10 mouse cellular contexts compared by ENCODE assay signal in genomic region chr15:12550376-12550775, GRCm38 (mm10).
DNase-seq lines count a peak whose midpoint lies in the region; ATAC-seq and TF ChIP-seq lines count a peak whose summit lies in the region.
"Had no signal": no experiment of that assay in that cellular context is flagged by ENCODE, and none has a peak within 500 bp of the region (broad histone marks: within the 10 kb centered on the region; RNA-seq: fewer than 3 reads in every experiment).

No protein-coding gene starts in this region.

- DNase-seq in midbrain, embryonic 14.5 days: no peak
- DNase-seq in midbrain, postnatal 0 days (ENCODE audit: low spot score): no peak
- no peak for DNase-seq in kidney, postnatal 0 days (ENCODE audit: low spot score)
- peak; percentile 21 for DNase-seq in stomach, postnatal 0 days (ENCODE audit: low spot score)
- no peak for DNase-seq in retina, embryonic 14.5 days (ENCODE audit: low spot score)
- DNase-seq: right cerebral cortex, postnatal 4 days had no signal

- peaks cover 20% of the 10 kb centered on the region for H3K4me1 ChIP-seq in midbrain, embryonic 14.5 days (ENCODE audit: control insufficient read depth, insufficient read depth, low read length)
- H3K4me1 ChIP-seq in midbrain, postnatal 0 days (ENCODE audit: insufficient read depth, low read length): peaks cover 4% of the 10 kb centered on the region; the same call in 1 of the 2 replicates
- peaks cover 46% of the 10 kb centered on the region for H3K4me1 ChIP-seq in heart, embryonic 12.5 days (replicated peaks)
- peaks cover 25% of the 10 kb centered on the region for H3K4me1 ChIP-seq in kidney, postnatal 0 days (replicated peaks; ENCODE audit: insufficient read depth, low read length)
- H3K4me1 ChIP-seq in stomach, postnatal 0 days (replicated peaks; ENCODE audit: control insufficient read depth, insufficient read depth): no peaks in the 10 kb centered on the region; the same call in 1 of the 2 replicates

- no peak overlapping the region for H3K27ac ChIP-seq in midbrain, embryonic 14.5 days (replicated peaks; ENCODE audit: low read depth, low read length)
- H3K27ac ChIP-seq in midbrain, postnatal 0 days (ENCODE audit: low read depth, low read length): no peak overlapping the region
- no peak overlapping the region for H3K27ac ChIP-seq in heart, embryonic 12.5 days (ENCODE audit: poor library complexity, severe bottlenecking)
- H3K27ac ChIP-seq in kidney, postnatal 0 days: peak overlapping the region; percentile 68; the same call in 1 of the 2 replicates
- H3K27ac ChIP-seq in stomach, postnatal 0 days (replicated peaks): peak overlapping the region; percentile 77
- H3K27ac ChIP-seq: liver, embryonic 15.5 days had no signal

- H3K27me3 ChIP-seq in midbrain, embryonic 14.5 days (ENCODE audit: control insufficient read depth, insufficient read depth, low read length): no peaks in the 10 kb centered on the region
- H3K27me3 ChIP-seq in midbrain, postnatal 0 days (ENCODE audit: insufficient read depth, low read length): no peaks in the 10 kb centered on the region
- no peaks in the 10 kb centered on the region for H3K27me3 ChIP-seq in heart, embryonic 12.5 days (replicated peaks)
- H3K27me3 ChIP-seq in kidney, postnatal 0 days (ENCODE audit: insufficient read depth, low read length): no peaks in the 10 kb centered on the region
- H3K27me3 ChIP-seq in stomach, postnatal 0 days (ENCODE audit: control insufficient read depth, insufficient read depth, low read length): no peaks in the 10 kb centered on the region

- peak overlapping the region; percentile 81; the same call in 1 of the 2 replicates for H3K4me2 ChIP-seq in midbrain, embryonic 14.5 days (ENCODE audit: low read length)
- H3K4me2 ChIP-seq in midbrain, postnatal 0 days (ENCODE audit: low read depth, low read length, poor library complexity, severe bottlenecking): no peak overlapping the region; the same call in 1 of the 2 replicates
- H3K4me2 ChIP-seq in heart, embryonic 12.5 days: peak overlapping the region; percentile 97
- peak overlapping the region; percentile 79 for H3K4me2 ChIP-seq in kidney, postnatal 0 days (ENCODE audit: low read length)
- peak overlapping the region; percentile 96 for H3K4me2 ChIP-seq in stomach, postnatal 0 days (replicated peaks; ENCODE audit: low read depth)

- no peak overlapping the region for H3K9ac ChIP-seq in midbrain, embryonic 14.5 days (replicated peaks; ENCODE audit: low read length)
- H3K9ac ChIP-seq in midbrain, postnatal 0 days (replicated peaks; ENCODE audit: low read length, poor library complexity, severe bottlenecking): no peak overlapping the region
- no peak overlapping the region for H3K9ac ChIP-seq in heart, embryonic 12.5 days
- no peak overlapping the region for H3K9ac ChIP-seq in kidney, postnatal 0 days (ENCODE audit: low read depth, low read length)
- no peak overlapping the region for H3K9ac ChIP-seq in stomach, postnatal 0 days (ENCODE audit: low read length)
- H3K9ac ChIP-seq: liver, embryonic 15.5 days had no signal

- no peaks in the 10 kb centered on the region for H3K36me3 ChIP-seq in midbrain, embryonic 14.5 days (ENCODE audit: control insufficient read depth, insufficient read depth, low read length)
- H3K36me3 ChIP-seq in midbrain, postnatal 0 days (ENCODE audit: insufficient read depth, low read length): no peaks in the 10 kb centered on the region
- no peaks in the 10 kb centered on the region for H3K36me3 ChIP-seq in heart, embryonic 12.5 days
- no peaks in the 10 kb centered on the region for H3K36me3 ChIP-seq in kidney, postnatal 0 days (ENCODE audit: insufficient read depth, low read length)
- H3K36me3 ChIP-seq in stomach, postnatal 0 days (ENCODE audit: control insufficient read depth, insufficient read depth, low read length): no peaks in the 10 kb centered on the region
- H3K36me3 ChIP-seq: liver, embryonic 15.5 days had no signal

- no peaks in the 10 kb centered on the region for H3K9me3 ChIP-seq in midbrain, embryonic 14.5 days (ENCODE audit: control insufficient read depth, low read length)
- no peaks in the 10 kb centered on the region for H3K9me3 ChIP-seq in midbrain, postnatal 0 days (ENCODE audit: low read length)
- H3K9me3 ChIP-seq in heart, embryonic 12.5 days (replicated peaks): no peaks in the 10 kb centered on the region
- no peaks in the 10 kb centered on the region for H3K9me3 ChIP-seq in kidney, postnatal 0 days (replicated peaks; ENCODE audit: low read length)
- no peaks in the 10 kb centered on the region for H3K9me3 ChIP-seq in stomach, postnatal 0 days (ENCODE audit: control insufficient read depth, low read length)
- H3K9me3 ChIP-seq: liver, embryonic 15.5 days had no signal

- WGBS in midbrain, embryonic 14.5 days: 40% methylated on average over 9 of the region's 9 CpGs
- 34% methylated on average over 9 of the region's 9 CpGs for WGBS in midbrain, postnatal 0 days
- 34% methylated on average over 9 of the region's 9 CpGs for WGBS in heart, embryonic 12.5 days
- 14% methylated on average over 9 of the region's 9 CpGs for WGBS in kidney, postnatal 0 days
- 23% methylated on average over 9 of the region's 9 CpGs for WGBS in stomach, postnatal 0 days

- no peak for ATAC-seq in midbrain, embryonic 14.5 days (ENCODE audit: low FRiP score, low TSS enrichment)
- no peak for ATAC-seq in midbrain, postnatal 0 days (ENCODE audit: low FRiP score)
- no peak for ATAC-seq in heart, embryonic 12.5 days (ENCODE audit: insufficient number of reproducible peaks, low FRiP score)
- no peak for ATAC-seq in kidney, postnatal 0 days (replicated peaks; ENCODE audit: low FRiP score, low read depth)
- peak; percentile 59 for ATAC-seq in stomach, postnatal 0 days (ENCODE audit: low FRiP score, low TSS enrichment)
- no peak for ATAC-seq in monocyte, adult 5-6 weeks (replicated peaks; ENCODE audit: insufficient number of reproducible peaks, low FRiP score, low TSS enrichment, poor library complexity, severe bottlenecking)
- ATAC-seq in megakaryocyte, adult 5-6 weeks (ENCODE audit: poor library complexity, severe bottlenecking): no peak

- H3K4me3 ChIP-seq in midbrain, embryonic 14.5 days (replicated peaks; ENCODE audit: low read depth, low read length): no peak overlapping the region
- no peak overlapping the region for H3K4me3 ChIP-seq in midbrain, postnatal 0 days (ENCODE audit: low read depth, low read length)
- H3K4me3 ChIP-seq in heart, embryonic 12.5 days: no peak overlapping the region
- no peak overlapping the region for H3K4me3 ChIP-seq in kidney, postnatal 0 days (replicated peaks; ENCODE audit: low read depth, low read length)
- H3K4me3 ChIP-seq in stomach, postnatal 0 days (ENCODE audit: low read depth, low read length): peak overlapping the region; percentile 62

- no peak for TF ChIP-seq CTCF in midbrain, postnatal 0 days (IDR thresholded peaks at IDR 0.05)
- no peak for TF ChIP-seq CTCF in kidney, postnatal 0 days (IDR thresholded peaks at IDR 0.05; ENCODE audit: low read depth)
- TF ChIP-seq CTCF in stomach, postnatal 0 days (IDR thresholded peaks at IDR 0.05; ENCODE audit: low read depth): no peak

- TF ChIP-seq EP300 in stomach, postnatal 0 days (optimal IDR thresholded peaks at IDR 0.05): no peak

Comparison
In these comparisons a context has a peak if more than half of its experiments do, and no peak if none do; other contexts are left out.
1. H3K27ac ChIP-seq: peak in kidney, postnatal 0 days (single experiment) and stomach, postnatal 0 days (single experiment); none in midbrain, embryonic 14.5 days (single experiment), midbrain, postnatal 0 days (single experiment) and heart, embryonic 12.5 days (single experiment).